Mouse (Mus musculus) brain, embryonic 14.5 days (tissue): ENCODE results near the gene Ahcyl1.

Experiments
- CTCF ChIP-seq: fragments of 200-500 bp; IDR thresholded peaks from 2 replicates; pipeline ENCODE4 v1.5.1; 2012; ENCODE audit warnings: inconsistent platforms, mild to moderate bottlenecking, moderate library complexity, borderline replicate concordance; ENCODE audit not compliant: insufficient read depth, insufficient read length; ENCODE audit errors: extremely low read depth
- POLR2A ChIP-seq: fragments of 200-500 bp; IDR thresholded peaks from 2 replicates; pipeline ENCODE4 v1.6.1; 2012; ENCODE audit warnings: mild to moderate bottlenecking, inconsistent platforms, borderline replicate concordance; ENCODE audit not compliant: poor library complexity, insufficient read depth, insufficient read length, severe bottlenecking; ENCODE audit errors: extremely low read depth

DNA sequence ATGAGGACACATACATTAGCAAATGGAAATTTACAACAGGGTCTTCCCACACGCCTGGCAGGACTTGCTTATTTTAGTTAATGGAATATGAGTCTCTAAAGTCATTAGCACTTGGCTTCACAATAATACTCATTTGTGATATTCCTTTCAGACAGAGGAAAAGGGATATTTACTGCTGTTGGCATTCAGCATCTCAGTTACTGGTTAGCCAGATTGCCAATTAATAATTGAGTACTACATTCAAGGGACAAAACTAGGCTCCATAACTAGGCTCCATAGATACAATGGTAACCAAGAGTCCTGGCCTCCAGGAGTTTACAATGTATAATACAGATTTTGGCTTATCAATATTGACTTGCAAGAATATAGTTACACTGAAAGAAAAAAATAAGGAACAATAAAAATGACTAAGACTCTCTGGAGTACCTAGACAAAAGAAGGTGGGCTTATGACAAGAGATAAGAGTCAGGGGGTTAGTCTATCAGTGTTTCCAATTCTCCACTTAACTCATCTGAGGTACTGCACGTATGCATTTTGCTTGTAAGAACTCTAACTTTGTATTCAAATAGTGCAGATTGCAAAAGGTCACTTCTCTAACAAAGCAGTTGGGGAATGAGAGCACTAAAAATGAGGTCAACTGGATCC is 2.0 kb downstream of the Ahcyl1 start:
- TF ChIP-seq POLR2A (no peak), CTCF (no peak)
